In the genomic region with DNA sequence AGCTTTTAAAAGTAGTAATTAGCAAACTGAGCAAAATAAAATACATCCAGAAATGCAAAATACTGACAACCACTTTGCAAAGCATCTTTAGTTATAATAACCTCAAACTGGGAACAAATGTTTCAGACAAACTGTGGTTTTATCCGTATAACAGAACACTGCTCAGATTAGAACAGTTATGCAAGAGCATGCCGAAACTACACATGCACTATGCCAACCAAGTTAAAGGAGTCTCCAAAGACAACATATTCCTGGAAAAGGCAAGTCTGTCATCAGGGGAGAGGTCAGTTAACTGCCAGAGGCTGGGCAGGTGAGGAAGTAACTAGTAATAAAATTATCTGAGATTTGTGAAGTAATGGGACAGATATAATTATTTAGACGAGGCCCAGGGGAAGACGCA, we compare ENCODE assay signal across 32 mouse cellular contexts. TPM values are rescaled to one million over a fixed set of nuclear protein-coding genes. Genes with fewer than 3 reads are reported as not detected.
DNase-seq lines count a peak whose midpoint lies in the region; ATAC-seq lines count a peak whose summit lies in the region.
"Had no signal": no experiment of that assay in that cellular context is flagged by ENCODE, and none has a peak within 500 bp of the region (broad histone marks: within the 10 kb centered on the region; RNA-seq: fewer than 3 reads in every experiment).

No protein-coding gene starts in this region.

- peak; percentile 22 for DNase-seq in heart, adult 11 months
- DNase-seq in heart, postnatal 36 days: no peak
- DNase-seq in midbrain, embryonic 11.5 days (ENCODE audit: low spot score, missing footprints): peak; percentile 28
- DNase-seq in midbrain, embryonic 14.5 days: no peak
- DNase-seq in gonadal fat pad, adult 2 months (ENCODE audit: low read depth): peak; percentile 79
- no peak for DNase-seq in forebrain, embryonic 11.5 days (ENCODE audit: low spot score)
- DNase-seq: adrenal gland, adult 2 months; adrenal gland, postnatal 14 days; B cell, adult 2 months; cerebellum, adult 11-12 months; cerebellum, adult 8-10 months; cerebellum, postnatal 10 days; cerebellum, postnatal 36 days; embryo, embryonic 11 days; forebrain, postnatal 0 days; gastrocnemius, postnatal 10 days; gastrocnemius, postnatal 36 days; heart, adult 18-20 months; heart, postnatal 10 days; heart, postnatal 4 days had no signal

- H3K27ac ChIP-seq in midbrain, embryonic 11.5 days (ENCODE audit: low read depth, low read length): no peak overlapping the region
- H3K27ac ChIP-seq in midbrain, embryonic 14.5 days (replicated peaks; ENCODE audit: low read depth, low read length): no peak overlapping the region
- H3K27ac ChIP-seq in forebrain, embryonic 11.5 days (ENCODE audit: low read depth, low read length): no peak overlapping the region
- H3K27ac ChIP-seq: embryonic facial prominence, embryonic 10.5 days; embryonic facial prominence, embryonic 13.5 days; forebrain, embryonic 10.5 days; heart, embryonic 15.5 days; hindbrain, embryonic 14.5 days had no signal

- intact Hi-C loops in heart, postnatal 36 days (cut with DNase I): no loop called here

- no peak for ATAC-seq in midbrain, embryonic 11.5 days (ENCODE audit: low FRiP score)
- ATAC-seq in midbrain, embryonic 14.5 days (ENCODE audit: low FRiP score, low TSS enrichment): no peak
- no peak for ATAC-seq in forebrain, embryonic 11.5 days (replicated peaks; ENCODE audit: low FRiP score)
- ATAC-seq: forebrain, embryonic 14.5 days; forebrain, postnatal 0 days; intestine, postnatal 0 days; Patski had no signal

- H3K9ac ChIP-seq in midbrain, embryonic 11.5 days (ENCODE audit: low read length): no peak overlapping the region
- no peak overlapping the region for H3K9ac ChIP-seq in midbrain, embryonic 14.5 days (replicated peaks; ENCODE audit: low read length)
- H3K9ac ChIP-seq in forebrain, embryonic 11.5 days (ENCODE audit: low read length): no peak overlapping the region
- H3K9ac ChIP-seq: embryonic facial prominence, embryonic 13.5 days; forebrain, postnatal 0 days; heart, embryonic 12.5 days; heart, embryonic 15.5 days; hindbrain, embryonic 14.5 days had no signal

- H3K4me1 ChIP-seq in midbrain, embryonic 11.5 days (ENCODE audit: control insufficient read depth, insufficient read depth, low read length): no peaks in the 10 kb centered on the region
- no peaks in the 10 kb centered on the region for H3K4me1 ChIP-seq in midbrain, embryonic 14.5 days (ENCODE audit: control insufficient read depth, insufficient read depth, low read length)
- no peaks in the 10 kb centered on the region for H3K4me1 ChIP-seq in forebrain, embryonic 11.5 days (replicated peaks; ENCODE audit: control insufficient read depth, insufficient read depth, low read length)
- H3K4me1 ChIP-seq: embryonic facial prominence, embryonic 10.5 days; embryonic facial prominence, embryonic 13.5 days; forebrain, embryonic 10.5 days; heart, embryonic 12.5 days; heart, embryonic 15.5 days had no signal

- H3K4me3 ChIP-seq in midbrain, embryonic 11.5 days (ENCODE audit: low read depth, low read length): no peak overlapping the region
- H3K4me3 ChIP-seq in midbrain, embryonic 14.5 days (replicated peaks; ENCODE audit: low read depth, low read length): no peak overlapping the region
- H3K4me3 ChIP-seq in forebrain, embryonic 11.5 days (ENCODE audit: low read depth, low read length): no peak overlapping the region
- H3K4me3 ChIP-seq: embryonic facial prominence, embryonic 10.5 days; embryonic facial prominence, embryonic 13.5 days; erythroblast, embryonic 14.5 days; forebrain, embryonic 10.5 days; heart, embryonic 12.5 days; heart, embryonic 15.5 days had no signal

- H3K9me3 ChIP-seq in midbrain, embryonic 11.5 days (ENCODE audit: control insufficient read depth, low read length): no peaks in the 10 kb centered on the region
- no peaks in the 10 kb centered on the region for H3K9me3 ChIP-seq in midbrain, embryonic 14.5 days (ENCODE audit: control insufficient read depth, low read length)
- H3K9me3 ChIP-seq in forebrain, embryonic 11.5 days (ENCODE audit: control insufficient read depth, low read length): no peaks in the 10 kb centered on the region
- H3K9me3 ChIP-seq: embryonic facial prominence, embryonic 10.5 days; embryonic facial prominence, embryonic 13.5 days; forebrain, embryonic 10.5 days; G1E; heart, embryonic 12.5 days; heart, embryonic 15.5 days had no signal

- no peaks in the 10 kb centered on the region for H3K27me3 ChIP-seq in midbrain, embryonic 11.5 days (ENCODE audit: control insufficient read depth, insufficient read depth, low read length)
- H3K27me3 ChIP-seq in midbrain, embryonic 14.5 days (ENCODE audit: control insufficient read depth, insufficient read depth, low read length): no peaks in the 10 kb centered on the region
- H3K27me3 ChIP-seq in forebrain, embryonic 11.5 days (ENCODE audit: control insufficient read depth, insufficient read depth, low read length): no peaks in the 10 kb centered on the region
- H3K27me3 ChIP-seq: CH12.LX; embryonic facial prominence, embryonic 13.5 days; heart, embryonic 12.5 days; heart, embryonic 15.5 days; Patski had no signal

- H3K4me2 ChIP-seq in midbrain, embryonic 11.5 days: no peak overlapping the region
- no peak overlapping the region for H3K4me2 ChIP-seq in midbrain, embryonic 14.5 days (ENCODE audit: low read length)
- no peak overlapping the region for H3K4me2 ChIP-seq in forebrain, embryonic 11.5 days (ENCODE audit: low read depth, low read length, severe bottlenecking)
- H3K4me2 ChIP-seq: embryonic facial prominence, embryonic 13.5 days; heart, embryonic 12.5 days; heart, embryonic 15.5 days; hindbrain, embryonic 14.5 days had no signal

- 97% methylated on average over 4 of the region's 4 CpGs for WGBS in midbrain, embryonic 11.5 days
- WGBS in midbrain, embryonic 14.5 days: 97% methylated on average over 4 of the region's 4 CpGs
- WGBS in forebrain, embryonic 11.5 days: 95% methylated on average over 4 of the region's 4 CpGs

- H3K36me3 ChIP-seq in midbrain, embryonic 11.5 days (ENCODE audit: control insufficient read depth, insufficient read depth, low read length): peaks cover 5% of the 10 kb centered on the region; the same call in 1 of the 2 replicates
- peaks cover 30% of the 10 kb centered on the region for H3K36me3 ChIP-seq in midbrain, embryonic 14.5 days (ENCODE audit: control insufficient read depth, insufficient read depth, low read length)
- H3K36me3 ChIP-seq in forebrain, embryonic 11.5 days (ENCODE audit: control insufficient read depth, insufficient read depth, low read length): peaks cover 3% of the 10 kb centered on the region; the same call in 1 of the 2 replicates
- H3K36me3 ChIP-seq: heart, embryonic 15.5 days had no signal

RNA-seq across cellular contexts. Expression of a gene that starts 13.3 kb away (rescaled TPM):
- total RNA-seq in heart, postnatal 36 days (2021): 1 to 10 TPM; 2.1 to 3.5 TPM
- 31.3 and 34.2 TPM in 2 replicates for polyA plus RNA-seq in midbrain, embryonic 11.5 days (2014; fragmentation: Nextera tagmentation; extraction: Ambion mirVana)
- 39.2 and 42.4 TPM in 2 replicates for polyA plus RNA-seq in midbrain, embryonic 14.5 days (2014; fragmentation: Nextera tagmentation; extraction: Ambion mirVana)
- polyA plus RNA-seq in gonadal fat pad, adult 2 months (2012; rRNA removed): 8.1 and 12.6 TPM in 2 replicates
- 35.6 and 36.4 TPM in 2 replicates for polyA plus RNA-seq in forebrain, embryonic 11.5 days (2014; fragmentation: Nextera tagmentation; extraction: Ambion mirVana)
- polyA plus RNA-seq: erythroblast, embryonic 14.5 days had no signal

Comparison
In these comparisons a context has a peak if more than half of its experiments do, and no peak if none do; other contexts are left out.
1. DNase-seq: peak in heart, adult 11 months (single experiment), midbrain, embryonic 11.5 days (single experiment) and gonadal fat pad, adult 2 months (single experiment); none in heart, postnatal 36 days (0 of 2), midbrain, embryonic 14.5 days (single experiment) and forebrain, embryonic 11.5 days (single experiment).